Mouse (Mus musculus): ENCODE measurements at regions not wholly inside any gene's neighbourhood (a gene's known extent, or its start where the extent isn't known, plus 50 kb on each side); places are given as distances from the start of the nearest gene placed in this dataset.

DNA sequence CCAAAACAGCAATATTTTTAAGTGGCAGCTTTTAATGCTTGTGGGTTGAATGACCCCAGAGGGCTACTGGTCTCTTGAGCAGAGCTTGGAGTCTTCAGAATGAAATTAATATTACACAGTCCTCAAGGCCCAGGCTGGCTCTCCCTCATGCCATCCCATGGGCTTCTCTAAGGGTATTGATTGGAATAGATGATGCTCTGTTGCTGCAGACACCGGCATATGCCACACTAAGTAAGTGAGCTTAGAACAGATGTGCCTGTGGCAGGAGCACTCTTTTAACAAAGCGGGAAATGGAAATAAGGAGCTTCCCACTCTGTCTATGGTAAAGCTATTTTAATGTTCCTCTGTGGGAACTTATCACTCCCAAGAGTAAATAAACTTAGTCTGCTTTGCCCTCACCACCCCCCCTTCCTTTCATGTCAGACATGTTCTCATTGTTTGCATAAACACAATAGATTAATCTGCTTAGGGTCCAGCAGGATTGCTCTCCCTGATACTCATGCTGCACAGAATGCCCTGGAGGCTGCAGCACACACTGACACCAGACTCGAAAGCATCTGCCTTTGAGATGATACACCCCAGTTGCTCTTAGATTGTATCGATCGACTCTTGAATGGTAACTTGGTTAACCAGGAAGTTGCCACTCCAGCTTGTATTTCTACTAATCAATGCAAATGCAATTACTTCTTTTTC, 294.5 kb upstream of the Adamts16 start:
- WGBS: 55% methylated on average over 5 of the region's 5 CpGs
- peaks cover 45% of the 10 kb centered on the region for H3K27me3 ChIP-seq
- no peak overlapping the region for H3K4me3 ChIP-seq (replicated peaks)
- no peaks in the 10 kb centered on the region for H3K36me3 ChIP-seq (replicated peaks)
- peaks cover 21% of the 10 kb centered on the region for H3K4me1 ChIP-seq
- H3K9me3 ChIP-seq: no peaks in the 10 kb centered on the region
- H3K27ac ChIP-seq: no peak overlapping the region
- H3K4me2 ChIP-seq: no peak overlapping the region
- ATAC-seq (ENCODE audit: low FRiP score): no peak
- no peak overlapping the region for H3K9ac ChIP-seq

- WGBS: 25% methylated on average over 1 of the region's 1 CpGs
- H3K4me1 ChIP-seq: no peaks in the 10 kb centered on the region
- H3K9ac ChIP-seq: no peak overlapping the region
- peaks cover 26% of the 10 kb centered on the region for H3K27me3 ChIP-seq
- H3K4me3 ChIP-seq (replicated peaks): no peak overlapping the region
- no peak for ATAC-seq (ENCODE audit: low FRiP score)
- H3K4me2 ChIP-seq: no peak overlapping the region
- no peak overlapping the region for H3K27ac ChIP-seq
- no peaks in the 10 kb centered on the region for H3K9me3 ChIP-seq
- no peaks in the 10 kb centered on the region for H3K36me3 ChIP-seq (replicated peaks)
Measured at GRCm38 (mm10) chr13:71121484-71121883, 279.9 kb upstream of the Adamts16 start.

- Histone ChIP-seq H3K9ac (no peak overlapping the region), H3K4me1 (peaks cover 18% of the 10 kb centered on the region), H3K9me3 (no peaks in the 10 kb centered on the region), H3K27ac (no peak overlapping the region), H3K36me3 (replicated peaks) (no peaks in the 10 kb centered on the region), H3K27me3 (peaks cover 46% of the 10 kb centered on the region), H3K4me3 (replicated peaks) (no peak overlapping the region), H3K4me2 (no peak overlapping the region)
- 87% methylated on average over 8 of the region's 8 CpGs for WGBS
- no peak for ATAC-seq (ENCODE audit: low FRiP score)
Measured at GRCm38 (mm10) chr13:71108175-71108574, 266.6 kb upstream of the Adamts16 start.

DNA sequence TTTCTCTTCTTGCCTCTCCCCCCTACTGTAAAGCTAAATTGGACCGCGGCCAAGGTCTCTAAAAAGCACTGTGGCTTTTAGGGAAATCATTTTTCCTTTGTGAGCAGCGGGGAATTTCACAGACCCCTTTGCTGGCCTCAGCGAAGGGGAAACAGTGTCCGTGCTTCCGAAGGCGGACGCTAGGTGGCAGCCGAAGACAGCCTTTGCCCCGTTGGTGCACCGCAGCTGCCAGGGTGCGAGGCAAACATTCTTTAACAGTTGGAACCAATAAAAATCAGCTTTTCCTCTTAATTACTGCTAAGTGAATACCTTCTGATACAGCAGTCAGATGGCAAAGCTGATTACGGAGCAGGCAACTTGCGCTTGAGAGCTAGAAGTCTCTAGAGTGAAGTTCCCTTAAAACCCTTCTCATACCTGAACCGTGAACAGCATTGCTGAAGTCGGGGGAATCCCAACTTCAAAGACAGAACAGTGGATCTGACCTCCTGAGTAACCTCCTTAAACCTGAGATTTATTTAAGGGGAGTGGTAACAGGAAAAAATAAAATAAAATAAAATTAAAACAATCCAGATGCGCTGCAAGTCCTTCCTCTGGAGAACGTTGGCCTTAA, 263.7 kb upstream of the Adamts16 start:
- 13% methylated on average over 18 of the region's 18 CpGs for WGBS
- peak; percentile 81 for ATAC-seq (ENCODE audit: low FRiP score)
- no peak overlapping the region for H3K27ac ChIP-seq
- H3K9me3 ChIP-seq: no peaks in the 10 kb centered on the region
- H3K27me3 ChIP-seq: peaks cover 59% of the 10 kb centered on the region
- no peaks in the 10 kb centered on the region for H3K36me3 ChIP-seq (replicated peaks)
- H3K4me3 ChIP-seq (replicated peaks): peak overlapping the region; percentile 27
- H3K4me1 ChIP-seq: peaks cover 18% of the 10 kb centered on the region
- H3K4me2 ChIP-seq: peak overlapping the region; percentile 47
- peak overlapping the region; percentile 40; the same call in 1 of the 2 replicates for H3K9ac ChIP-seq

GRCm38 (mm10) chr13:71104419-71105228, 263.0 kb upstream of the Adamts16 start:
- Histone ChIP-seq H3K27ac (no peak overlapping the region), H3K9ac (peak overlapping the region; percentile 40; the same call in 1 of the 2 replicates), H3K36me3 (replicated peaks) (no peaks in the 10 kb centered on the region), H3K4me3 (replicated peaks) (peak overlapping the region; percentile 27), H3K27me3 (peaks cover 65% of the 10 kb centered on the region), H3K9me3 (no peaks in the 10 kb centered on the region), H3K4me2 (peak overlapping the region; percentile 47), H3K4me1 (peaks cover 18% of the 10 kb centered on the region)
- peak; percentile 14; the same call in 1 of the 2 replicates for ATAC-seq (ENCODE audit: low FRiP score)
- whole genome bisulfite sequencing: 38% methylated on average over 22 of the region's 22 CpGs

GRCm38 (mm10) chr13:71084301-71084700, 242.7 kb upstream of the Adamts16 start:
- no peak overlapping the region for H3K4me3 ChIP-seq (replicated peaks)
- 62% methylated on average over 6 of the region's 6 CpGs for WGBS

GRCm38 (mm10) chr13:71075916-71076315, 234.3 kb upstream of the Adamts16 start:
- Histone ChIP-seq H3K9ac (no peak overlapping the region), H3K4me1 (peaks cover 5% of the 10 kb centered on the region), H3K27me3 (peaks cover 6% of the 10 kb centered on the region; the same call in 1 of the 2 replicates), H3K9me3 (no peaks in the 10 kb centered on the region), H3K4me2 (no peak overlapping the region), H3K36me3 (replicated peaks) (no peaks in the 10 kb centered on the region), H3K27ac (no peak overlapping the region), H3K4me3 (replicated peaks) (no peak overlapping the region)
- 93% methylated on average over 4 of the region's 4 CpGs for WGBS
- no peak for ATAC-seq (ENCODE audit: low FRiP score)

More at GRCm38 (mm10) chr13:71084301-71084700, 242.7 kb upstream of the Adamts16 start:
- no peak for ATAC-seq (ENCODE audit: low FRiP score)
- Histone ChIP-seq H3K36me3 (replicated peaks) (no peaks in the 10 kb centered on the region), H3K27ac (no peak overlapping the region), H3K9me3 (no peaks in the 10 kb centered on the region), H3K27me3 (no peaks in the 10 kb centered on the region), H3K4me1 (no peaks in the 10 kb centered on the region), H3K4me2 (no peak overlapping the region), H3K9ac (no peak overlapping the region)

GRCm38 (mm10) chr13:71074012-71074411, 232.4 kb upstream of the Adamts16 start:
- H3K36me3 ChIP-seq (replicated peaks): no peaks in the 10 kb centered on the region
- peak overlapping the region; percentile 21; the same call in 1 of the 2 replicates for H3K4me2 ChIP-seq
- no peak overlapping the region for H3K27ac ChIP-seq
- H3K4me3 ChIP-seq (replicated peaks): no peak overlapping the region
- H3K9ac ChIP-seq: no peak overlapping the region
- H3K9me3 ChIP-seq: no peaks in the 10 kb centered on the region
- 40% methylated on average over 10 of the region's 10 CpGs for WGBS
- no peak for ATAC-seq (ENCODE audit: low FRiP score)
- H3K4me1 ChIP-seq: peaks cover 7% of the 10 kb centered on the region
- H3K27me3 ChIP-seq: peaks cover 6% of the 10 kb centered on the region; the same call in 1 of the 2 replicates

GRCm38 (mm10) chr13:71068757-71069201, 227.2 kb upstream of the Adamts16 start:
- no peak overlapping the region for H3K9ac ChIP-seq
- H3K9me3 ChIP-seq: no peaks in the 10 kb centered on the region
- peak; percentile 57; the same call in 1 of the 2 replicates for ATAC-seq (ENCODE audit: low FRiP score)
- H3K4me3 ChIP-seq (replicated peaks): 0 out of 2 replicates have a peak overlapping the region, but pooled peaks have one; percentile 4
- H3K36me3 ChIP-seq (replicated peaks): no peaks in the 10 kb centered on the region
- H3K4me2 ChIP-seq: no peak overlapping the region
- no peaks in the 10 kb centered on the region; the same call in 1 of the 2 replicates for H3K27me3 ChIP-seq
- H3K27ac ChIP-seq: 0 out of 2 replicates have a peak overlapping the region, but pooled peaks have one; percentile 50
- H3K4me1 ChIP-seq: peaks cover 18% of the 10 kb centered on the region
- WGBS: 61% methylated on average over 11 of the region's 11 CpGs

GRCm38 (mm10) chr13:71068011-71068410, 226.4 kb upstream of the Adamts16 start:
- no peak for ATAC-seq (ENCODE audit: low FRiP score)
- Histone ChIP-seq H3K36me3 (replicated peaks) (no peaks in the 10 kb centered on the region), H3K4me2 (no peak overlapping the region), H3K9ac (no peak overlapping the region), H3K9me3 (no peaks in the 10 kb centered on the region), H3K4me3 (replicated peaks) (no peak overlapping the region), H3K27me3 (no peaks in the 10 kb centered on the region), H3K27ac (no peak overlapping the region), H3K4me1 (peaks cover 18% of the 10 kb centered on the region)
- WGBS: 45% methylated on average over 4 of the region's 4 CpGs

- no peaks in the 10 kb centered on the region for H3K9me3 ChIP-seq
- no peak overlapping the region for H3K9ac ChIP-seq
- H3K4me1 ChIP-seq: peaks cover 18% of the 10 kb centered on the region
- H3K27ac ChIP-seq: no peak overlapping the region
- no peaks in the 10 kb centered on the region for H3K27me3 ChIP-seq
- H3K36me3 ChIP-seq (replicated peaks): no peaks in the 10 kb centered on the region
- H3K4me3 ChIP-seq (replicated peaks): no peak overlapping the region
- 81% methylated on average over 1 of the region's 1 CpGs for WGBS
- no peak overlapping the region for H3K4me2 ChIP-seq
- ATAC-seq (ENCODE audit: low FRiP score): no peak
Measured at GRCm38 (mm10) chr13:71065568-71065967, 224.0 kb upstream of the Adamts16 start.

All from forebrain, embryonic 12.5 days (tissue).